Mouse (Mus musculus) urinary bladder, adult 18-20 months (tissue): ENCODE data around the gene Egf.

ENCODE experiments used
- DNase-seq, 2 experiments: peaks; one replicate each; pipeline ENCODE4 v3.0.0; 2022; ENCODE audit warnings: low spot score in 2 of 2, mixed read lengths in 2 of 2

The Egf gene

DNA sequence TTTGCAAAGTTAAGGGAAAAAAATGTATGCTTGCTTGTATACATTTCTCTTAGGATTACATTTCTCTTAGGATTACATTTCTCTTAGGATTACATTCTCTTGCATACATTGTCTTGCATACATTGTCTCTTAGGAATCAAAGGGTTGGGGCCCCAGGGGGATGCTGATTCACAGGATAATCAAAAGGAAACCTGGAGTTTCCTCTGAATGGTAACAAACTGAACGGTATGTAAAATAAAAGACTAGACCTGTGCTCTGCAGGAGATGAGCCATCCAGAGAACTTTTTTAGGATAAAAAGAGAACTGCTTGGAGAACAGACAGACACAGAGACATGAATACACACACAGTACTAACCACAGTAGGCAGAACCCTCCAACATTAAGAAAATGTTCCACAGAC lies 104.2 kb downstream of the Egf start:
- no peak for DNase-seq

DNA sequence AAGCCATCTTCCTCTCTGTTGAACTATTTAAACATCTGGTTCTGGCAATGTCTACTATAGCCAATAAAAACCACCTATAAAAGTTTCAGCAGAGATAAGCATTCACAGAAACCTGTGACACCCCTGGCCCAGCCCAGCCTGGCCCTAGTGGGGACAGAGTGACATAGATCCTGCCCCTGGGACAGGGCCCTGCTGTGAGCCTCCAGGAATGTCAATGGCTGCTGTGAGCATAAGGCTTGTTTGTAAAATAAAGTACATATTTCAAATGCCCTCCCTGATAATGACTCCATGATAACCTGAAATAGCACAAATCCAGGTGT lies 104.9 kb downstream of the Egf start:
- DNase-seq = no peak

DNA sequence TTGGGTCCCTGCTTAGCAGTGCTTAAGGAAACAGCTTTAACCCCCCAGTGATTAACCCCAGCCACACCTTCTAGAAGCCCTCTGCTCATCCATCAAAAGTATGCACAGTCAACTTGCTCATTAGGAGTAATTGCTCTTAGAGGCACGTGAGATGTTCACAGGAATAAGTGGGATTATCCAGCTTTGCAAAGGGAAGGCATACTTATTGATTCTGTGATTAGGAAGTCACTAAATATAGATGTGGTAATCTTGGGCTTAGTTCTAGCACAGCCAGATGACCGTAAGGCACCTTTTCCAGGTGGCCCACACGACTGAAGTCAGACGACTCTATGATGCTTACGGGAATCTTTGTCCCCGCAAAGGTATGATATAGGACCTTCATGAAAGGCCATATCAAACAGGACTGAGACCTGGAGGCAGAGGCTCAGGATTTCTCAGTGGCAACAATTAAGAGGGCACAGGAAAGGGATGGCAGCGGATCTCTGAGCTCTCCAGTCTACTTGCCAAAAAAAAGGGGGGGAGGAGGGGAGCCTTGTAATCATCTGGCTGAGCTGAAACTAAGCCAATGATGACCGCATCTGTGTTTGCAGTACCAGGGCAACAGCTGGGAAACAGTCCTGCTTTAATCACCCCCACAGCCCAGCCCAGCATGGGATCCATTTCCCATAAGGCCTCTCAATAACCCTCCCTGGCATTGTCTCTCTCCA lies 105.4 kb downstream of the Egf start:
- no peak for DNase-seq

DNA sequence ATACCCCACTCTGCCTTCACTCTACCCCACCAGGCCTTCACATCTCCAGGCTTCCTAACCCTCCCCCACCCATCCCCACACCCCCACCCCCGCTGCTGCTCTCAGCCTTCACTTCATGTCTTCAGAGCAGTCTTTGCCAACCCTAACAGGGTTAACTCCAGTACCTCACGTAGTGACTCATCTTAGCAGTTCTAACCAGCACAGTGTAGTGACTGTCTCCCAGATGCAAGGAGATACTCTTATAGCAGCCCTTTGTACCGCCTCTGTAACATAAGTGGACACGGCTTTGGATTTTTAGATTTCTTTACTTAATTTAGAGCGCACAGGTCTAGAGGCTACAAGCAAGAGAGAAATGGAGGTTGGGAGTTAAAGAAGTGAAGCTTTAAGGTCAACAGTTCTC lies 106.5 kb downstream of the Egf start:
- DNase-seq = no peak

DNA sequence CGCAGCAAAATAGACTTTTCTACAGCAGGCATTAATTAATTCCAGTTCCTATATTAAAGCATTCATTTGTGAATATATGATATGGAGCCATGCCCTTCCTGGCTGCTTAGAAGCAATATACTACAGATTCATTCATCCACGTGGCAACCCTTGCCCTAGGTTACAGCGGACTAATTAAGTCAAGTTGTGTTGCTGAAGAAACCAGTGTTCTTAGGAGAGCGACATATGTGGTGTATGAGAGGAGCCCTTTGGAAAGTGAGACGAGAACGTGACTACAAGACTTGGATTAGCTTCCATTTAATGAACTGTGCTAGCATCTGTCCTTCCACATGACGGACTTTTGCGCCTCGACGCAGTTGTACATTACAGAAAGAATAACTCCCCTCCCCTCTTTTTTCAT lies 107.8 kb downstream of the Egf start:
- DNase-seq = no peak

DNA sequence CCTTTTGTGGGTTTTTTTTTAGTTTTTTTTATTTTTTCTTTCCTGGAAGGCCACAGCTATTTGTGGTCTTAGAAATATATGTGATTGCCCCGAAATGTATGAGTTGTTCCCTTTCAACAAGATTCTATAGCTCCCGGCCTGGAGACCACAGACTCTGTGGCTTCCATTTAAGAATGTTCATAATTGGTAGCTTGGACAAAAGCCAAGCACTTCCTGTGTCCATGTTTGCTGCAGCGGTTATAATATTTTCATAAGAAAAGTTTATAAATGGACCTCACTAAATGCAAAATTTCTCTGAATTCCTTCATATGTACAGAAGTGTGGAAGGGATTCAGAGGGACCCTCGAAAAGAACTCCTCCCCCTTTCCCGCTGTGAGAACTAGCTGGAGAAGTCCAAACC lies 108.3 kb downstream of the Egf start:
- no peak for DNase-seq

DNA sequence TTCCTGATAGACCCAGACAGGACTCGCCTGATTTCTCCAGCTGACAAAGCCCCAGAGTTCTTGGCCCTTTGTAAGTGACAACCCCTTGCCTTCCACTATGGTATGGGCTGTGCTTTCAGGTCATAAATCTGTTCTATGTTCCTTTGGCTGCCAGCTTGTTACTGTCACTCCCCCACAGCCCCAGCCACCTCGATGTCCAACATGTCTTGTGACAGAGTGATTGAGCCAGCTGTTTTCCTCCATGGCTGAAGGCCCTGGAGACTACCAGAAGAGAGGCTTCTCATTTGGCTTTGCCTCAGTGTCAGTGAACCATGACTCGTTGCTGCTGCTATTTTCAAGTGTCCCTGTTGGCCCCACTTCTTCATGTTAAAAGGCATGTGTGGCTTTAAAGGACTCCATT lies 109.7 kb downstream of the Egf start:
- DNase-seq = no peak

DNA sequence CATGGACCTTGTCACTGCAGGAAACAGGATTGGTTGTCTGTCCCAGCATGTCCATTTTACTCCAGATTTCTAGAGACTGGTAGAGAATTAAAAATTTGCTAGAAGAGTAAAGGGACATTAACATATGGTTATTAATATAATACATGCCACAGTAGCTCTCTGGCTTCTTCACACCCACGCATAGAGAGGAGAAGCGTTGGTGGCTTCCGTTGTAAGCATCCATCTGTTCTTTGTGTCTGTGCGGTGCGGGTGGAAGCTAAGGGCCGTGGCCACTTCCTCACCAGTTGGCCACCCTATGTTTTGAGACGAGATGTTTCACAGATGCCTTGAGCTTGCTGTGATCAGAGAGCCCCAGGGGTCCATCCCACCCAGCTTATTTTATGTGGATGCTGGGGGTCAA lies 113.5 kb downstream of the Egf start:
- no peak for DNase-seq

DNA sequence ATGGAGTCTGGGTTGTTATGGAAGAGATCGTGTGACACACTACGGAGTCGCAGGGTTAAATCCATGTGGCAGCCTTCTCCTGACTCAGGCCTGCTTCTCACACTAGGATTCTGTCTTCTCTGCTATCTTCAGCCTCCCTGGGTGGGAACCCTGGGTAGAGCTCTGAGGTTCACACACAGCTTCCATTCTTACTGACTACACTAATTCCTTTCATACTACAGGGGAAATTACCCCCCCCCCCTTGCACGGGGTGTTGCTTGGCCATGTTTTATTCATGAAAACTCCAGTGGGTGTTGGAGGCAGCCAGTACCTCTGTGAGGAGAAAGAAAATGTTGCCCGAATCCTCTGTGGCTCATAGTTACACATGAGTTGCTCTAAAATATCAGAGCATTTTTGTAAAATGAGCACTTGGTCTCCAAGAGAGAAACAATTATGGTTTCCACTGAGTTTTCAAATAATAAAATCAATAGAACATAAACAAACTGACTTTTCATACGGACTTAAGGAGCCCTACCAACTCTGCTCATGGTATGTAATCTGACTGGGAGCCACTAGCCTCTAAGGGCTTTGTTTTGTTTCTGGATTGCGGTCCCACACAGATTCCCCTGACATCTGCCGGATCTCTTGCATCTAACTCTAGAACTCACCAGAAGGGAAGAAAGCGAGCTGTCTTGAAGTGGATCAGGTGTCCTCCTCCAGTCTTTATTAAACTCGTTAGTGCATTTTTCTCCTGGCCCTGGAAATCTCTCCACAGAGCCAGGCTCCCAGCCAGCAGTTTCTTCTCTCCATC lies 114.7 kb downstream of the Egf start:
- DNase-seq = no peak

DNA sequence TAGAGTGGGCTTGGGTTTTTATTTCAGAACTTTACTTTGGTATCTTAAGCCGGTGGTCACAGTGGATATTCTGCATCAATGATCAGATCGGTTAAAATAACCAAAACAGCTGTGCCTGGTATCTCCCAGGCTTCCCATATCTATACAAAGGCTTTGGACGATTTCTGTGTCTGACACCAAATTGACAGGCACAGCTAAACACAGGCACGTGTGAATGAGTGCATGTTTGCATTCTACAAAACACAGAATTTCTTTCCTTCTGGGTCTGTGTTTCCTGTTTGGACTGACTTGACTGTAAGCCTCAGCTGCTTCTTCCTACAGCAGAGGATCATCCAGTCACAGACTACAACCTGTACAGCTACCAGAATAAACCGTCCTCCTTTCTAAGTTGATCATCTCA lies 115.4 kb downstream of the Egf start:
- no peak for DNase-seq

DNA sequence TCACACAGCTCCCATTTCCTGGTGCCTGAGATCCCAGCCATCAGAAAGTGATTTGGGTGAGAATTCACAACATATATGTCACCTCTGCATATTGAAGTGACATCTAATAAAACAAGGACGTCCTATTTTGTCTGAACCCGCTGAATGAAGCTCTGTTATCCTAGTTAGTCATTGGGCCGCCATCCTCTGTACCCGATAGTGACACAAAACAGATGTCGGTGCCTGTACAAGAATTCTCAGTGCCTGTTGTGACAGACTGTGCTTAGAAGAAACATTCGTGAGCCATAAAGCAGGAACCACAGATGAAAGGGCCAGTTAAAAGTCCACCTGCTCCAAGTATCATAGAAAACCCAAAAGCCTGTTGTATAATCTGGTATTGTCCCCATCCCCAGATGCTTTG lies 117.7 kb downstream of the Egf start:
- DNase-seq = no peak

DNA sequence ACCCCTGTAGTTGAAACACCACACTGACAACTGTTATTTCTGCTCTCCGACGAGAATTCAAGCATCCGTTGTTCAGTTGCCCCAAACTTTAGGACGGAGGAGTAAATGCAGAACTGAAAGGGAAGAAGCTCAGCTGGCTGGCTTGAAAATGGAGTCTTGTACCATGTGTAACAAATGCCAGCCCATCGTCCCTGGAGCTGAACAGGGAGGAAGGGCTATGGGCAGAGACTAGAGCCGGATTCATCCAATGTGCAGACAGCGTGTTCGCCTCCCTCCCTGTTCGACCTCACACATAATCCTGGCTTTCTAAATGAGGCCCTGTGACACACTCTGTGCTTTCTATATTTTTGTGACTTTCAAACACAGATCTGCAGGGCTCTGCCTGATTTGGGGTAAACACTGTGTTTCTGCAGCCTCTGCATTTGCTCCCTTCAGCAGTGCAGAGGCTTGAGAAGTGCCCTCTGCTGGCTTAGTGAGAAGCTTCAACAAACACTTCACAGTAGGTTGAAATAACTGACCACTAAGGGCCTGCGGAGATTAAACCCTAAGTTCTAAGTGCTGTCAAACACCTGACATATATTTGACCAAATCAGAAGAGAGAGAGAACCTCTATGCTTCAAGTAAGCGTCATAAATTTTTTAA lies 120.7 kb downstream of the Egf start:
- no peak for DNase-seq

DNA sequence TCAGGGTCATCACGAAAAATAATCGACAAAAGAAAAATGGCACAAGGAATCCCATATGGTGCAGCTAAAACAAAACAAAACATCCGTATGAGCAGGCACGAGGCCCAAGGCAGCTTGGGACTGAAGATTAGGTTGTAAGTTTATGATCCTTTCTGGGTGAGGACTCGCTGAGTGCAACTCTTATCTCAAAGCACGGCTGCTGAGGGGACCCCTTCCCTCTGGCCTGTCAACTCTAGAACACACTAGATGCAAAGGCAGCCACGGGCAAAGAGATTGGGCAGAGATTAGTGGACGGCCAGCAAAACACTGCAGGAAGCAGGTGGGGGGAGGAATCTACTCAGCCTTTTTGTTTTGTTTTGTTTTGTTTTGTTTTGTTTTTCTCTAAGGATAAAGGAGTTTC lies 121.6 kb downstream of the Egf start:
- DNase-seq = no peak

DNA sequence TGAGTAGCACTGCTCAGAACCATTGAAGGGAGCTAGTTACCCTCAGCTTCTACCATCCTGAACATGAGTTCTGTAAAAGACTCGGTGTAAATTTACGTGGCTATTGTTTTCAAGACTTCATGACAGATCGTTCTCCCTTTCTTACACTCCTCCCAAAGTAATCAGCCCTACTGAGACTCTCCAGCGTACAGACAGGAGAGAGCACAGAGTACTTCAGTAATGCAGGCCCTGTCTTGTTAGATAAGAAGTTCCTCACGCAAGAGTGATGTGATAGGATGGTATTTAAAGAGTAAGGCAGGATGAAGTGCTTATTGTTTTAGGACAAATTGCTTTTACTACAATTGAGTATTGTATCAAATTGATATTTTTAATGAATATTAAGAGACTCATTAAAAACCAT lies 123.3 kb downstream of the Egf start:
- DNase-seq = no peak

DNA sequence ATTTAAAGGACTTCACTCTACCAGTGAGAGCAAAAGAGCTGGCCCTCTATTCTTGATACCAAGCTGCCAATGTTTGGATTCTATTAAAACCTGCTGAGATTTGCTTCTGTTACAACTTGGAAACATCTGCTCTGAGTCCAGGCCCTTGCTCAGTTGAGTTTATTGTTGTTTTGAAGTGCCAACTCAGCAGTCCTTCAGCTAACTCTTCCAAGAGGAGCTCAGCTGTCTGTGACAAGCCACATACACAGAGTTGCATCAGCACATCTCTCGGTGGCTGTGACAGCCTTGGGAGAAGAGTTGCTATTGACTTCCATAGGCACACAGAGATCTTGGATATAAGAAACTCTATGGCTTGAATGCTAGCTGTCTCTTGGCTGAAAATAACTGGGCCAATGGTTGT lies 124.1 kb downstream of the Egf start:
- DNase-seq = no peak
